Mouse (Mus musculus): ENCODE measurements around the gene Btbd18. TPM values are rescaled to one million over a fixed set of nuclear protein-coding genes. Genes with fewer than 3 reads are reported as not detected.
A peak's percentile ranks its signal among the peaks of the same experiment; 100 is the strongest.

The Btbd18 gene
- polyA plus RNA-seq, 1 experiment from 2014 or later, result 0.39 TPM

GRCm38 (mm10) chr2:84623428-84624119 is 35.3 kb upstream of the Btbd18 start:
- Histone ChIP-seq H3K4me1 (ENCODE audit: insufficient read depth) (no peaks in the 10 kb centered on the region; the same call in 1 of the 2 replicates), H3K36me3 (ENCODE audit: insufficient read depth) (peaks cover 56% of the 10 kb centered on the region), H3K9me3 (ENCODE audit: low read depth, low read length) (no peaks in the 10 kb centered on the region), H3K27ac (ENCODE audit: low read depth) (peak overlapping the region; percentile 9; the same call in 1 of the 2 replicates), H3K4me3 (ENCODE audit: low read depth, low read length) (no peak overlapping the region), H3K9ac (no peak overlapping the region), H3K27me3 (ENCODE audit: insufficient read depth, low read length) (no peaks in the 10 kb centered on the region), H3K4me2 (no peak overlapping the region)
- TF ChIP-seq CTCF (IDR thresholded peaks at IDR 0.05; ENCODE audit: low read depth), result no peak
- WGBS, result 87% methylated on average over 3 of the region's 3 CpGs
- DNase-seq, result no peak
- no peak for ATAC-seq (ENCODE audit: insufficient read depth)

DNA sequence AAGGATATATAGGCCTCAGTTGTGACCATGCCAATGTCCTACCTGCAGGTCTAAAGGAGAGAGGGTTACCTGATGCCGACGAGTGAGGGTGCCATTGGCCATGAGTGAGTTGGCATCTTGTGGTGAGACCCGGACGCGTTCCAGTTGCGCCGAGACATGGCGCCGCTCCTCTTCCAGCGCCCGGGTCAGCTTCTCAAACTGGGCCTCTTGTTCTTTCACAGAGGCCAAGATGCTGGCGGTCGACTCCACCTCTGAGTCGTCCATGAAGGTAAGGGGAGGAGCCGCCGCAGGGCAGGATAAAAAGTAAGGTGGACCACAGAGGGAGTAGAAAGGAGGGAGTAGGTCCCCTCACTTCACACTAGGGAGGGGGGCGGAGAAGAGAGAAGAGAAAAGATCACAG is 34.7 kb upstream of the Btbd18 start:
- 93% methylated on average over 17 of the region's 17 CpGs for WGBS
- DNase-seq, result no peak

DNA sequence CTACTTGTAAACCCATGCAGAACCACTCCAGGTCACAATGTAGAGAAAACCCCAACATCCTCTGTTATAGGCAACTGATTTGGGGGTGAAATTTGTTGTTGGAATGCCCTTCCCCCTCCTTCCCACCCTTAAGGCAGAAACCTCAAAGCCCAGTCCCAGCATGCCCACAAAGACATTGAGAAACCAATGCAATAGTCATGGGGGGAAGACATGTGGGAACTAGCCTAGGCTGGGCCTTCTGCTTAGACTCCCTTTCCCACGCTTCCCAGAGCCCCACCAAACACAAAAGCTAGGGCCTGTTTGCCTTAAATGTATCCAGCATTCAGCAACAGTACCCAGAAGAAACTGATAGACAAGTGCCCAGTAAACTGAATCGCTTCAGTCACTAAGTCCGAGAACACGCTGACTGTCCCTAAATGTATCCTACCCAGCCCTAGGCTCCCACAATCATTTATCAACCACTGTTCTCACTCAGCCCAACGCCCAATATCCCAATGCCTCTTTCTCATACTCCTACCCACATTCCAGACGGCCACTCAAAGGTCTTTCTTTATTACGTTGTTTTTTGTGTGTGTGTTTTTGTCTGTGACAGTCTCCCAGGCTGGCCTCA is 32.4 kb upstream of the Btbd18 start:
- H3K4me3 ChIP-seq (ENCODE audit: low read depth, low read length), result no peak overlapping the region
- H3K9me3 ChIP-seq (ENCODE audit: low read depth, low read length), result no peaks in the 10 kb centered on the region
- no peak overlapping the region for H3K9ac ChIP-seq
- WGBS, result 57% methylated on average over 7 of the region's 7 CpGs
- no peaks in the 10 kb centered on the region for H3K27me3 ChIP-seq (ENCODE audit: insufficient read depth, low read length)
- no peak overlapping the region for H3K27ac ChIP-seq (ENCODE audit: low read depth)
- ATAC-seq (ENCODE audit: insufficient read depth) (no peak), DNase-seq (no peak)
- no peak overlapping the region for H3K4me2 ChIP-seq
- peaks cover 38% of the 10 kb centered on the region; the same call in 1 of the 2 replicates for H3K36me3 ChIP-seq (ENCODE audit: insufficient read depth)
- no peak for TF ChIP-seq CTCF (IDR thresholded peaks at IDR 0.05; ENCODE audit: low read depth)
- H3K4me1 ChIP-seq (ENCODE audit: insufficient read depth), result peaks cover 2% of the 10 kb centered on the region

More for the DNA sequence above, 34.7 kb upstream of the Btbd18 start:
- Histone ChIP-seq H3K4me1 (ENCODE audit: insufficient read depth) (no peaks in the 10 kb centered on the region; the same call in none of the 2 replicates), H3K36me3 (ENCODE audit: insufficient read depth) (peaks cover 54% of the 10 kb centered on the region), H3K4me2 (no peak overlapping the region), H3K27me3 (ENCODE audit: insufficient read depth, low read length) (no peaks in the 10 kb centered on the region), H3K27ac (ENCODE audit: low read depth) (no peak overlapping the region), H3K4me3 (ENCODE audit: low read depth, low read length) (no peak overlapping the region), H3K9me3 (ENCODE audit: low read depth, low read length) (no peaks in the 10 kb centered on the region), H3K9ac (no peak overlapping the region)
- peak; percentile 9; the same call in 1 of the 2 replicates for ATAC-seq (ENCODE audit: insufficient read depth)
- TF ChIP-seq CTCF (IDR thresholded peaks at IDR 0.05; ENCODE audit: low read depth), result no peak

- no peak overlapping the region for H3K4me2 ChIP-seq
- peaks cover 2% of the 10 kb centered on the region for H3K4me1 ChIP-seq (ENCODE audit: insufficient read depth)
- no peak overlapping the region for H3K9ac ChIP-seq
- TF ChIP-seq CTCF (IDR thresholded peaks at IDR 0.05; ENCODE audit: low read depth), result no peak
- no peaks in the 10 kb centered on the region for H3K27me3 ChIP-seq (ENCODE audit: insufficient read depth, low read length)
- H3K4me3 ChIP-seq (ENCODE audit: low read depth, low read length), result no peak overlapping the region
- H3K36me3 ChIP-seq (ENCODE audit: insufficient read depth), result peaks cover 34% of the 10 kb centered on the region; the same call in 1 of the 2 replicates
- 48% methylated on average over 3 of the region's 3 CpGs for WGBS
- no peak overlapping the region for H3K27ac ChIP-seq (ENCODE audit: low read depth)
- DNase-seq, result no peak
- ATAC-seq (ENCODE audit: insufficient read depth), result no peak
- no peaks in the 10 kb centered on the region for H3K9me3 ChIP-seq (ENCODE audit: low read depth, low read length)
Observed at GRCm38 (mm10) chr2:84627036-84627435, 31.8 kb upstream of the Btbd18 start.

GRCm38 (mm10) chr2:84632001-84632400 is 26.9 kb upstream of the Btbd18 start:
- H3K9ac ChIP-seq, result no peak overlapping the region
- 0 out of 2 replicates have a peak, but pooled peaks cover 16% of the 10 kb centered on the region for H3K36me3 ChIP-seq (ENCODE audit: insufficient read depth)
- DNase-seq (no peak), ATAC-seq (ENCODE audit: insufficient read depth) (no peak)
- H3K27ac ChIP-seq (ENCODE audit: low read depth), result peak overlapping the region; percentile 71; the same call in 1 of the 2 replicates
- TF ChIP-seq CTCF (IDR thresholded peaks at IDR 0.05; ENCODE audit: low read depth), result no peak
- WGBS, result 94% methylated on average over 1 of the region's 1 CpGs
- no peaks in the 10 kb centered on the region for H3K9me3 ChIP-seq (ENCODE audit: low read depth, low read length)
- H3K27me3 ChIP-seq (ENCODE audit: insufficient read depth, low read length), result no peaks in the 10 kb centered on the region
- no peak overlapping the region for H3K4me3 ChIP-seq (ENCODE audit: low read depth, low read length)
- peaks cover 41% of the 10 kb centered on the region for H3K4me1 ChIP-seq (ENCODE audit: insufficient read depth)
- no peak overlapping the region for H3K4me2 ChIP-seq

DNA sequence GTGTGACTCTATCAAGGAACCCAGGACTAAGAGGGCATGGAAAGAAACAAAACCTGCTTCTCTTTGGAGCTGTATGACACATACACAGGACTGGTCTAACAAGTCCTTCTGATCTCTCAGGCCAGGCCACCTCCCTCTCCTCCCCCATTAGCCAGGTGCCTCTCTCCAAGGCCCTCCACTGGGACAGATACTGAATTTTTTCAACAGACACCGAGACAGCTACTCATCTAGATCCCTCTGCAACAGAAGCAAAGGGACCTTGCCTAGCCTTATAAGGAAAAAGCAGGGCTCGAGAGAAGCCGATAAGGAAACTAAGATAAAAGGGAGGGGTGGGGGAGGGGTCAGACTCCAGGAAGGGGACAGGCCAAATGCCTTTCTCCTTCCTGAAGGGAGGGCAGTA is 25.9 kb upstream of the Btbd18 start:
- H3K4me1 ChIP-seq (ENCODE audit: insufficient read depth), result peaks cover 49% of the 10 kb centered on the region
- ATAC-seq (ENCODE audit: insufficient read depth) (no peak), DNase-seq (peak; percentile 64)
- H3K9me3 ChIP-seq (ENCODE audit: low read depth, low read length), result no peaks in the 10 kb centered on the region
- no peaks in the 10 kb centered on the region for H3K27me3 ChIP-seq (ENCODE audit: insufficient read depth, low read length)
- H3K4me3 ChIP-seq (ENCODE audit: low read depth, low read length), result no peak overlapping the region; the same call in 1 of the 2 replicates
- 3% methylated on average over 3 of the region's 3 CpGs for WGBS
- peak overlapping the region; percentile 71 for H3K27ac ChIP-seq (ENCODE audit: low read depth)
- peak overlapping the region; percentile 57 for H3K4me2 ChIP-seq
- peak overlapping the region; percentile 7; the same call in 1 of the 2 replicates for H3K9ac ChIP-seq
- no peak for TF ChIP-seq CTCF (IDR thresholded peaks at IDR 0.05; ENCODE audit: low read depth)
- H3K36me3 ChIP-seq (ENCODE audit: insufficient read depth), result 0 out of 2 replicates have a peak, but pooled peaks cover 16% of the 10 kb centered on the region

- H3K9ac ChIP-seq, result peak overlapping the region; percentile 7; the same call in 1 of the 2 replicates
- peak overlapping the region; percentile 57 for H3K4me2 ChIP-seq
- H3K9me3 ChIP-seq (ENCODE audit: low read depth, low read length), result no peaks in the 10 kb centered on the region
- 43% methylated on average over 4 of the region's 4 CpGs for WGBS
- H3K36me3 ChIP-seq (ENCODE audit: insufficient read depth), result 0 out of 2 replicates have a peak, but pooled peaks cover 8% of the 10 kb centered on the region
- DNase-seq (peak; percentile 26), ATAC-seq (ENCODE audit: insufficient read depth) (no peak)
- peaks cover 49% of the 10 kb centered on the region for H3K4me1 ChIP-seq (ENCODE audit: insufficient read depth)
- no peak for TF ChIP-seq CTCF (IDR thresholded peaks at IDR 0.05; ENCODE audit: low read depth)
- H3K27me3 ChIP-seq (ENCODE audit: insufficient read depth, low read length), result no peaks in the 10 kb centered on the region
- H3K27ac ChIP-seq (ENCODE audit: low read depth), result peak overlapping the region; percentile 98
- H3K4me3 ChIP-seq (ENCODE audit: low read depth, low read length), result no peak overlapping the region
Observed at GRCm38 (mm10) chr2:84634006-84634405, 24.9 kb upstream of the Btbd18 start.
